Mouse (Mus musculus) E14TG2a.4 (cell line): ENCODE results near the gene Rpl5.

Experiments
- H3K27me3 ChIP-seq: 2 replicates; pipeline ENCODE4 v1.6.1; 2014; ENCODE audit warnings: low read length, control low read depth; ENCODE audit not compliant: insufficient read depth
- H3K36me3 ChIP-seq: 2 replicates; pipeline ENCODE4 v1.6.1; 2014; ENCODE audit warnings: low read length, control low read depth; ENCODE audit not compliant: insufficient read depth
- H3K4me1 ChIP-seq: replicated peaks from 2 replicates; pipeline ENCODE4 v1.6.1; 2014; ENCODE audit warnings: low read depth, low read length, control low read depth
- H3K4me3 ChIP-seq: replicated peaks from 2 replicates; pipeline ENCODE4 v1.5.1; 2014; ENCODE audit warnings: mild to moderate bottlenecking, low read length
- H3K9me3 ChIP-seq: 2 replicates; pipeline ENCODE4 v1.6.1; 2014; ENCODE audit warnings: low read length, control low read depth
- CTCF ChIP-seq: conservative IDR thresholded peaks from 2 replicates; pipeline ENCODE4 v1.5.1; 2014; ENCODE audit warnings: low read length
- NANOG ChIP-seq: IDR thresholded peaks from 2 replicates; pipeline ENCODE4 v1.6.1; 2014; ENCODE audit warnings: borderline replicate concordance, low read length, mixed read lengths
- POU5F1 ChIP-seq: IDR thresholded peaks from 2 replicates; pipeline ENCODE4 v1.6.1; 2014; ENCODE audit warnings: low read length, borderline replicate concordance

Rpl5 gene

DNA sequence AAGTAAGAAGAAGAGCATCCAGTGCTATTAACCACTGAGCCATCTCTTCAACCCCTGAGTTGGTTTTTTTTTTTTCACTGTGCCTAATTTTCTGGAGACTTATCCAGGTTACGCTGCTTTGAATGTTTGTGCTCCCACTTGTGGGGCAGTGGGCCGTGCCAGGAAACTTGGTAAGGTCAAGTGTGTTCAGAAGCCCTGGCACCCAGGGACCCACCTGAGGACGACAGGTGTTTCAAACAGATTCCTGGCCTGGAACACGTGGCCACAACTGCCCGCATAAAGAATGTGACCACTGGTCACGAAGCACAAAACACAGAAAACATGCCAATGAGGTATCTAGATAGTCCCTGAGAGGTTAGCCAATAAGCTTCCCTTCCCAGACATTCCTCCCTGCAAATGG lies 43.2 kb downstream of the Rpl5 start:
- Histone ChIP-seq H3K27me3 (no peaks in the 10 kb centered on the region), H3K9me3 (no peaks in the 10 kb centered on the region), H3K36me3 (no peaks in the 10 kb centered on the region), H3K4me3 (no peak overlapping the region), H3K4me1 (peaks cover 28% of the 10 kb centered on the region)
- TF ChIP-seq POU5F1 (no peak), CTCF (no peak), NANOG (no peak)

DNA sequence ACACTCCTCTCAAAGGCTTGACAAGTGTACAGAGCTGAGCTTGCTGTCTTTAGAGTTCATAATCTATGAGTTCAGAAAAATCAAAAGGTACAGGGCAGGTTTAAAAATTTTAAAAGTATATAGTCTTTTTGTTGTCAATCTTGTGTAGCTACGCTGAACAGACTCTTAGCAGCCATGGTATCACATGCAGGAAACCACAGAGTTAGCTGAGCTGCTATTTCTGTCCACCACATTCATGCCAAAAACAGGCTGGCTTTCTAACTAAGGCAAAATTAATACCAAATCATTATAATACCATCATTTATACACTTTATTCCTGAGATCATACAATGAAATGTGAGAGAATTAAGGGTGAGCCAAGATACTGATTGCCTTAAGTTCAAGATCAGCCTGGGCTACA lies 46.2 kb downstream of the Rpl5 start:
- no peaks in the 10 kb centered on the region for H3K9me3 ChIP-seq
- no peaks in the 10 kb centered on the region for H3K36me3 ChIP-seq
- TF ChIP-seq CTCF = no peak
- no peak for TF ChIP-seq POU5F1
- TF ChIP-seq NANOG = no peak
- no peaks in the 10 kb centered on the region for H3K27me3 ChIP-seq
- H3K4me1 ChIP-seq = peaks cover 19% of the 10 kb centered on the region
- no peak overlapping the region for H3K4me3 ChIP-seq

DNA sequence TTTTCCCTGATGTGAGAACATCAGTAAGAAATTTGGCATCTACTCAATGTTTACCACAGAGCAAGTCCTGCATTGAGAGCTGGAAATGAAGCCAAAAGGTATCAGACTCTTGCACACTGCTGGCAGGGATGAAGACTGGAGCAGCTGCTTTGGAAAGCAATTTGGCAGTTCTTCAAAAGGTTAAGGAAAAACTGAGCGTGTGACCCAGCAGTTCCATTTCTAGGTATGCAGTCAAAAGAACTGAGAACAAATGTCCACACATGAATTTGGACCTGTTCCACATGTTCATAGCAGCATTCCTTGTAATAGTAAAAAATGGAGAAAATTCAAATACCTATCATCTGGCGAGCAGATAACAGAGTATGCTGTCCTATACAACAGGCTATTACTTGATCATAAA lies 47.2 kb downstream of the Rpl5 start:
- peaks cover 17% of the 10 kb centered on the region for H3K4me1 ChIP-seq
- TF ChIP-seq NANOG (no peak), POU5F1 (no peak), CTCF (no peak)
- no peak overlapping the region for H3K4me3 ChIP-seq
- H3K9me3 ChIP-seq = no peaks in the 10 kb centered on the region
- H3K36me3 ChIP-seq = no peaks in the 10 kb centered on the region
- no peaks in the 10 kb centered on the region for H3K27me3 ChIP-seq

DNA sequence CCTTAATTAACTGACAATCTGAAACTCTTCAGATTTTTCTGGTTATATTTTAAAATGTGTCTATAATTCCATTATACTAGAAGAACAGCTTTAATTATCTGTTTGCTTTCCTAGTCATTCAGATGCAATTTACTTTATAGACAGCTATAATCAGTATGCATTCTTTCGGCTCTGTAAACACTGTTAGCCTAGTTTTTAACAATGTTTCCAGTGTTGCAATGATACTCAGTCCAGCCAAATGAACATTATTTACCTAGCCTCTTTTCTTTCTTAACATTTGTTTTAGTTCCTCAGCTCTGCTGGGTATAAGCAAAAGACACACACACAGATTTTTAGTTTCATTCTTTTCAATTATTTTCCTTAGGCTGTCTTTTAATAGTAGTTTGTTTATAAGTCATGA lies 48.6 kb downstream of the Rpl5 start:
- TF ChIP-seq NANOG = no peak
- TF ChIP-seq CTCF = no peak
- TF ChIP-seq POU5F1 = no peak
- H3K4me3 ChIP-seq = no peak overlapping the region

DNA sequence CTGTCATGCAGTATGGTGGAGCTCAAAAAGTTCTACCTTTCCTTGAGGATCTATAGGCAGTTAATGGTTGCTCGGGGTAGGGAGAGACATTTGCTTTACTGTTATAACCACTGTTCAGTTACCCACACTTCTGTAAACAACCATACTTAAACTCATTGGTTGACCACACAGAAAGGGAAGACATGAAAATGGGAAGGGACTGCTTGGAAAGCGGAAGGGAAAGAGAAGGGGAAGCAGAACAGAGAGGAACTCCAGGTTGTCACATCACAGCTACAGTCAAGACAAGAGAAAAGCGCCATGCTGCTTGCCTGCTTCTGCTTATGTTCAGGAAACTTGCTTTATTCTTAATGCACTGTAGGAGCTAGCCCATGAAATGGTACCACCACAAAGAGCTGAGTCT lies 49.3 kb downstream of the Rpl5 start:
- H3K4me1 ChIP-seq = peaks cover 10% of the 10 kb centered on the region
- no peaks in the 10 kb centered on the region for H3K36me3 ChIP-seq
- H3K9me3 ChIP-seq = no peaks in the 10 kb centered on the region
- TF ChIP-seq POU5F1 (no peak), NANOG (no peak), CTCF (no peak)
- no peak overlapping the region for H3K4me3 ChIP-seq
- no peaks in the 10 kb centered on the region for H3K27me3 ChIP-seq

More for the DNA sequence above, 48.6 kb downstream of the Rpl5 start:
- Histone ChIP-seq H3K27me3 (no peaks in the 10 kb centered on the region), H3K4me1 (peaks cover 17% of the 10 kb centered on the region), H3K36me3 (no peaks in the 10 kb centered on the region), H3K9me3 (no peaks in the 10 kb centered on the region)

DNA sequence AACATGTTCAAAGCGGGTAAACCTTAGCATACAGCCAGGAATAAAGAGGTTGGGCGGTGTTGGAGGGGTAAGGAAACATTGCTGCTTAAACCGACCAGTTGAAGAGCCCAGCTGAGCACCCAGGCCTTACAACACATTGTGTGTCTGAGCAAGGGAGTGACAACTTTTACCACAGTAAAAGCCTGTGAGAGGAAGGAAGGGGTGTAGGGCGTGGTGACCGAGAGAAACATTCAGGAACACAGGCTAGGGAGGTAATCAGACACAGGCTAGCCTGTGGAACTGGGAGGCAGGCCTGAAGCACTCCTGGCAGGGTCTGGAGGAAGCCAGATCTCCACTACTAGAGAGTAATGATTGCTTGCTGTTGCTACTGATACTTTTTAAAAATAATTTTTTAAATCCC lies 50.3 kb downstream of the Rpl5 start:
- TF ChIP-seq CTCF (no peak), NANOG (no peak), POU5F1 (no peak)

More for the DNA sequence above, 50.3 kb downstream of the Rpl5 start:
- Histone ChIP-seq H3K27me3 (no peaks in the 10 kb centered on the region), H3K36me3 (no peaks in the 10 kb centered on the region), H3K9me3 (no peaks in the 10 kb centered on the region), H3K4me1 (peaks cover 4% of the 10 kb centered on the region), H3K4me3 (no peak overlapping the region)
